ENCODE assay signal across 22 mouse cellular contexts in genomic region chr3:33211224-33211817, GRCm38 (mm10).
DNase-seq lines count a peak whose midpoint lies in the region; ATAC-seq and TF ChIP-seq lines count a peak whose summit lies in the region.
"Had no signal": no experiment of that assay in that cellular context is flagged by ENCODE, and none has a peak within 500 bp of the region (broad histone marks: within the 10 kb centered on the region; RNA-seq: fewer than 3 reads in every experiment).

No protein-coding gene starts in this region.

- 73% methylated on average over 4 of the region's 4 CpGs for WGBS in forebrain, embryonic 15.5 days
- 79% methylated on average over 4 of the region's 4 CpGs for WGBS in forebrain, embryonic 11.5 days
- 66% methylated on average over 4 of the region's 4 CpGs for WGBS in midbrain, postnatal 0 days
- WGBS in midbrain, embryonic 13.5 days = 74% methylated on average over 4 of the region's 4 CpGs
- 69% methylated on average over 4 of the region's 4 CpGs for WGBS in forebrain, embryonic 16.5 days

- no peak for ATAC-seq in forebrain, embryonic 15.5 days (replicated peaks)
- no peak for ATAC-seq in forebrain, embryonic 11.5 days (replicated peaks; ENCODE audit: low FRiP score)
- no peak for ATAC-seq in midbrain, postnatal 0 days (ENCODE audit: low FRiP score)
- ATAC-seq in midbrain, embryonic 13.5 days = no peak
- ATAC-seq in forebrain, embryonic 16.5 days = peak; percentile 20; the same call in 1 of the 2 replicates
- ATAC-seq: activated CD4-positive, CD25-positive, alpha-beta regulatory T cell, adult 4 months; inflammation-experienced regulatory T-cells, adult 6 months; Patski had no signal

- no peaks in the 10 kb centered on the region for H3K36me3 ChIP-seq in forebrain, embryonic 15.5 days
- H3K36me3 ChIP-seq in forebrain, embryonic 11.5 days (ENCODE audit: control insufficient read depth, insufficient read depth, low read length) = no peaks in the 10 kb centered on the region
- H3K36me3 ChIP-seq in midbrain, postnatal 0 days (ENCODE audit: insufficient read depth, low read length) = no peaks in the 10 kb centered on the region
- H3K36me3 ChIP-seq in midbrain, embryonic 13.5 days = no peaks in the 10 kb centered on the region
- no peaks in the 10 kb centered on the region for H3K36me3 ChIP-seq in forebrain, embryonic 16.5 days (ENCODE audit: control insufficient read depth, insufficient read depth)
- H3K36me3 ChIP-seq: embryonic facial prominence, embryonic 15.5 days; heart, embryonic 10.5 days; hindbrain, embryonic 13.5 days had no signal

- no peak overlapping the region for H3K4me3 ChIP-seq in forebrain, embryonic 15.5 days
- H3K4me3 ChIP-seq in forebrain, embryonic 11.5 days (ENCODE audit: low read depth, low read length) = no peak overlapping the region
- no peak overlapping the region for H3K4me3 ChIP-seq in midbrain, postnatal 0 days (ENCODE audit: low read depth, low read length)
- H3K4me3 ChIP-seq in midbrain, embryonic 13.5 days (replicated peaks) = no peak overlapping the region
- no peak overlapping the region for H3K4me3 ChIP-seq in forebrain, embryonic 16.5 days (replicated peaks; ENCODE audit: low read length)
- H3K4me3 ChIP-seq: embryonic facial prominence, embryonic 15.5 days; erythroblast, embryonic 14.5 days; heart, embryonic 10.5 days; hindbrain, embryonic 13.5 days had no signal

- H3K27me3 ChIP-seq in forebrain, embryonic 15.5 days = no peaks in the 10 kb centered on the region
- no peaks in the 10 kb centered on the region for H3K27me3 ChIP-seq in forebrain, embryonic 11.5 days (ENCODE audit: control insufficient read depth, insufficient read depth, low read length)
- H3K27me3 ChIP-seq in midbrain, postnatal 0 days (ENCODE audit: insufficient read depth, low read length) = no peaks in the 10 kb centered on the region
- H3K27me3 ChIP-seq in midbrain, embryonic 13.5 days = no peaks in the 10 kb centered on the region
- no peaks in the 10 kb centered on the region for H3K27me3 ChIP-seq in forebrain, embryonic 16.5 days (replicated peaks; ENCODE audit: control insufficient read depth, insufficient read depth, low read length)
- H3K27me3 ChIP-seq: CH12.LX; embryonic facial prominence, embryonic 15.5 days; hindbrain, embryonic 13.5 days had no signal

- no peaks in the 10 kb centered on the region for H3K4me1 ChIP-seq in forebrain, embryonic 15.5 days
- no peaks in the 10 kb centered on the region for H3K4me1 ChIP-seq in forebrain, embryonic 11.5 days (replicated peaks; ENCODE audit: control insufficient read depth, insufficient read depth, low read length)
- no peaks in the 10 kb centered on the region for H3K4me1 ChIP-seq in midbrain, postnatal 0 days (ENCODE audit: insufficient read depth, low read length)
- no peaks in the 10 kb centered on the region for H3K4me1 ChIP-seq in midbrain, embryonic 13.5 days (replicated peaks)
- no peaks in the 10 kb centered on the region for H3K4me1 ChIP-seq in forebrain, embryonic 16.5 days (replicated peaks; ENCODE audit: control insufficient read depth, insufficient read depth, low read length)
- H3K4me1 ChIP-seq: embryonic facial prominence, embryonic 15.5 days; heart, embryonic 10.5 days; hindbrain, embryonic 13.5 days had no signal

- 0 out of 2 replicates have a peak overlapping the region, but pooled peaks have one; percentile 8 for H3K27ac ChIP-seq in forebrain, embryonic 15.5 days (replicated peaks)
- H3K27ac ChIP-seq in forebrain, embryonic 11.5 days (ENCODE audit: low read depth, low read length) = no peak overlapping the region
- H3K27ac ChIP-seq in midbrain, postnatal 0 days (ENCODE audit: low read depth, low read length) = no peak overlapping the region
- no peak overlapping the region for H3K27ac ChIP-seq in midbrain, embryonic 13.5 days
- no peak overlapping the region for H3K27ac ChIP-seq in forebrain, embryonic 16.5 days (ENCODE audit: low read length)
- H3K27ac ChIP-seq: embryonic facial prominence, embryonic 15.5 days; heart, embryonic 10.5 days; hindbrain, embryonic 13.5 days had no signal

- no peaks in the 10 kb centered on the region for H3K9me3 ChIP-seq in forebrain, embryonic 15.5 days
- no peaks in the 10 kb centered on the region for H3K9me3 ChIP-seq in forebrain, embryonic 11.5 days (ENCODE audit: control insufficient read depth, low read length)
- H3K9me3 ChIP-seq in midbrain, postnatal 0 days (ENCODE audit: low read length) = no peaks in the 10 kb centered on the region
- H3K9me3 ChIP-seq in midbrain, embryonic 13.5 days = no peaks in the 10 kb centered on the region
- no peaks in the 10 kb centered on the region for H3K9me3 ChIP-seq in forebrain, embryonic 16.5 days (ENCODE audit: control insufficient read depth, low read length)
- H3K9me3 ChIP-seq: embryonic facial prominence, embryonic 15.5 days; heart, embryonic 10.5 days; hindbrain, embryonic 13.5 days had no signal

- no peak overlapping the region for H3K4me2 ChIP-seq in forebrain, embryonic 15.5 days (replicated peaks)
- no peak overlapping the region for H3K4me2 ChIP-seq in forebrain, embryonic 11.5 days (ENCODE audit: low read depth, low read length, severe bottlenecking)
- no peak overlapping the region for H3K4me2 ChIP-seq in midbrain, postnatal 0 days (ENCODE audit: low read depth, low read length, poor library complexity, severe bottlenecking)
- H3K4me2 ChIP-seq in midbrain, embryonic 13.5 days (replicated peaks) = no peak overlapping the region
- no peak overlapping the region for H3K4me2 ChIP-seq in forebrain, embryonic 16.5 days (ENCODE audit: low read length)
- H3K4me2 ChIP-seq: embryonic facial prominence, embryonic 15.5 days; hindbrain, embryonic 13.5 days had no signal

- no peak for DNase-seq in forebrain, embryonic 11.5 days (ENCODE audit: low spot score)
- peak; percentile 21 for DNase-seq in midbrain, postnatal 0 days (ENCODE audit: low spot score)
- DNase-seq in urinary bladder, adult 18-20 months (ENCODE audit: low spot score in 2 of 2) = no peak
- DNase-seq: adrenal gland, postnatal 14 days; cerebellum, adult 2 months; embryo, embryonic 11 days; gastrocnemius, postnatal 10 days; heart, adult 18-20 months; heart, postnatal 10 days; heart, postnatal 4 days; kidney, adult 11 months had no signal

- H3K9ac ChIP-seq in forebrain, embryonic 15.5 days (replicated peaks) = no peak overlapping the region
- H3K9ac ChIP-seq in forebrain, embryonic 11.5 days (ENCODE audit: low read length) = no peak overlapping the region
- H3K9ac ChIP-seq in midbrain, postnatal 0 days (replicated peaks; ENCODE audit: low read length, poor library complexity, severe bottlenecking) = no peak overlapping the region
- H3K9ac ChIP-seq in midbrain, embryonic 13.5 days (replicated peaks) = no peak overlapping the region
- no peak overlapping the region for H3K9ac ChIP-seq in forebrain, embryonic 16.5 days (replicated peaks; ENCODE audit: low read depth, low read length)
- H3K9ac ChIP-seq: embryonic facial prominence, embryonic 15.5 days; hindbrain, embryonic 13.5 days had no signal

- TF ChIP-seq CTCF in midbrain, postnatal 0 days (IDR thresholded peaks at IDR 0.05) = no peak
